Mouse (Mus musculus) Patski (cell line): ENCODE results near the gene Cyb5d1. TPM values are rescaled to one million over a fixed set of nuclear protein-coding genes. Genes with fewer than 3 reads are reported as not detected.

ENCODE experiments used
- ATAC-seq: fragments of 100-300 bp; one replicate; pipeline ENCODE4 v1.8.0; 2021
- CTCF ChIA-PET: fragments of 350-600 bp; sonication (Branson Sonifier 250); formaldehyde crosslinking; loops from one replicate; lab custom pipeline; 2022; ENCODE audit warnings: inconsistent platforms; lab: Charles Lee
- POLR2A ChIA-PET: fragments of 350-600 bp; sonication (Branson Sonifier 250); formaldehyde crosslinking; loops from one replicate; lab custom pipeline; 2022; ENCODE audit warnings: antibody characterized with exemption, inconsistent platforms; lab: Charles Lee
- DNase-seq: peaks from one replicate; pipeline ENCODE4 v3.0.0-alpha.2; 2011; ENCODE audit warnings: low read depth, low spot score
- H3K27me3 ChIP-seq: fragments of 371-371 bp; one replicate; pipeline ENCODE4 v1.5.1; 2021
- CTCF ChIP-seq: fragments of 100-300 bp; IDR thresholded peaks from one replicate; pipeline ENCODE4 v1.5.1; 2021
- in situ Hi-C: fragments of 300-500 bp; cut with MboI; formaldehyde crosslinking; loops from 3 replicates; pipeline ENCODE4 v1.11.1; 2018; ENCODE audit warnings: low pct_unique_long_range_greater_than_20kb, mixed read lengths
- polyA plus RNA-seq: library from polyadenylated mRNA; unstranded; gene quantifications from one replicate; pipeline ENCODE4 v1.2.3, GENCODE M21; 2021

The Cyb5d1 gene
- polyA plus RNA-seq, 1 experiment from 2014 or later, result 28.1 TPM

DNA sequence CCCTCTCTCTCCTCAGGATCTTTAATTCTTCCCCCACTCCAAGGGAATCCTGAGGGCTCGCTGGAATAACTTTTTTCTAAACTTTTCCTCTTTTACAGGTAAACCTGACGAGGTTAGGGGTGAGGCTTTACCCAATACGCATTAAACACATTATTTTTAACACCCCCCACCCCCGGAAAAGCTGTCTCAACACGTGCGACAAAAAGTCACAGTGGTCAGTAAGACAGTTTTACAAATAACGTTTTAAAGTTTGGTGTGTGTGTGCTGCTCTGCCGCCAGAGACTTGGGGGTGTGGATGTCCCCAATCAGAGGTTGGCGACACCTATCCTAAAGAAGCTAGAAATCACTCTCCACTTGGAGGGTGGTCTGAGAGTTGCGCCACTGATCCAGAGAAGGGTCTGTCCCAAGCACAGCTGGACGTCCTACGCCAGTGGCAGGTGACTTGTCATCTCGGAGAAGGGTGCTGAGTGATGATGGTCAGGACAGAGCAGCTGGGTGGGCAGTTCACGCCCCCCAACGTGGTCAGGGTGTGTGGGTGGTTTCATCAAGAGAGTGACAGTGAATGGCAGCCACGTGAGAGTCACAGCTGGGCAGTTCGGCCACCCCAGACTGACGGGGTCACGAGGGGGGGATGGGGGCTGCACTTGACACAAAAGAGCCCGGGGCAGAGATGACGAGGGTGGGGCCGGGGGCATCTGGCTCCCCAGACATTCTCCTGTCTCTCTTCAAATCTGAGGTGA is 27.6 kb downstream of the Cyb5d1 start:
- POLR2A ChIA-PET, result interaction anchor here (0.7 to 1.7 kb wide), 7 partner anchors 11 to 113 kb away, joined by 3 to 6 read pairs (median 4); partner anchors contain the start of gene Kcnab3
- TF ChIP-seq CTCF, result no peak

DNA sequence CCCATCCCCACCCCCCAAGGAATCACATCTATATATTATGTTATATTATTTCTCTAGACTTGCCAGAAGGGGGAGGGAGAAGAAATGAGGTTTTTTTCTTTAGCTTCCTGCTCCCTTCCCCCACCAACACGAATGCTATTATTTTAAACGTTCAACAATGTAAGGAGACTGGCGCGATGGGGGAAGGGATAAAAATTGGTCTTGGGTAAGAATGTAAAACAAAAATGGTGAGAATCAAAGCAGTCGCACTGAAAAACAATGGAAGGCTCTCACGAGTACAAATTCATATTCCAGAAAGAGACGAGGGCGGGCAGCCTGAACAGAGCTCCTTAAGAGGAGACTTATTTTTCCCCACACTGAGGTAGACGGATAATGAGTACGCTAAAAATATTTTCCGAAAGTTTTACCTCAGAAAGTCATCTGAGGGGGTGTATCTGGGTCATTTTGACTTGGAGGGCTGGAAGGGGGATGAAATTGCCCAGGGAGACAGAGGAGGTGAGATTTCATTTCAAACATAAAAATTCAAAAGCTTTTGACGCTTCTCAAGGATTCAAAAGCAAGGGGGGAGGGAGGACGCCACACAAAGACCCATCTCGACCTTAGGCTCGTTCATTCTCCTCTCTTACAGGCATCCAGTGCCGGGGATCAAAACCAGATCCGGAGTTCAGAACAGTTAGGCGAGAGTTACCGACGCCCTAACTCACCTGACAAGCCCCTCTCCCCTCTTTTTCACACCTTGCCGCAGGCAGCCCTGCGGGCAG is 28.4 kb downstream of the Cyb5d1 start:
- ATAC-seq (no peak), DNase-seq (no peak)
- H3K27me3 ChIP-seq, result no peaks in the 10 kb centered on the region
- POLR2A ChIA-PET, result interaction anchor here (0.8 to 1.7 kb wide), 3 partner anchors 12 to 112 kb away, joined by 4 to 6 read pairs (median 6); partner anchors contain the start of gene Kcnab3
- in situ Hi-C loops, result no loop called here
- TF ChIP-seq CTCF, result no peak
- CTCF ChIA-PET, result interaction anchor here (1.1 kb wide), 1 partner anchor 43 kb away, joined by 3 read pairs; the partner anchor contains the start of genes Cntrob and Trappc1

More for the DNA sequence above, 27.6 kb downstream of the Cyb5d1 start:
- H3K27me3 ChIP-seq, result no peaks in the 10 kb centered on the region
- DNase-seq (no peak), ATAC-seq (no peak)
- CTCF ChIA-PET, result interaction anchor here (1.1 kb wide), 1 partner anchor 44 kb away, joined by 3 read pairs; the partner anchor contains the start of genes Cntrob and Trappc1
- in situ Hi-C loops, result no loop called here

DNA sequence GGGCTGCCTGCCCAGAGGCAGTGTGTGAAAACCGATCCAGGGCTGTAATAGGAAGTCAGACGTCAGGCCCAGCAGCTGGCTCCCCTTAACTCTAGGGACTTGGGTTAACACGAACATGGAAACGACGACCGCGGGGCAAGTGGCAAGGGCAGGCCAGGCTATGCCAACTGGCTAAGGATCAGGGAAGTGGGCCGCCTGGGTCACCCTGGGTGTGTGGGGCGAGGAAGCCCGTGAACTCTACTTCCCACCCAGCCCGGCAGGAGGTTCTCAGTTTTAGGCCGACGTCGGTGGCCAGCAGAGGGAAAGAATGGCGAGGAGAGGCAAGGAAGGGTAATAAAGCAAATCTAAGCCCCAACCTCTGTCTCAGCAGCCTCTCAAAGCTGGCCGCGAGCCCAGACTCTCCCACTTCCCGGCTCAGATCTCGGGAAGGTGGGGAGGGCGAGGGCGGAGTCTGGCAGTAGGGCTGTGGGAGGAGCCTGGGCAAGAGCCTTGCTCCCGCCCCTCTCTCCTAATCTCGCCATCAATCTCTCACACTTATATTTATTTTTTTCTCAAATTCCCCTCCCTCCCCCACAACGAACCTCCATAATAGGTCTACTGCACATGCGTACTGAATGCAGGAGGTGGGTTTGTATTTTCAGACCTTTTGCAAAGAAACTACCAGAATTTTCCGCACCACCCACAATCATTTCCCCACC is 29.1 kb downstream of the Cyb5d1 start:
- in situ Hi-C loops, result no loop called here
- DNase-seq (peak; percentile 80), ATAC-seq (peak; percentile 60)
- no peak for TF ChIP-seq CTCF
- H3K27me3 ChIP-seq, result no peaks in the 10 kb centered on the region
- CTCF ChIA-PET, result no interaction called here
- POLR2A ChIA-PET, result interaction anchor here (1.5 kb wide), 1 partner anchor 13 kb away, joined by 6 read pairs; no protein-coding TSS in a partner anchor

DNA sequence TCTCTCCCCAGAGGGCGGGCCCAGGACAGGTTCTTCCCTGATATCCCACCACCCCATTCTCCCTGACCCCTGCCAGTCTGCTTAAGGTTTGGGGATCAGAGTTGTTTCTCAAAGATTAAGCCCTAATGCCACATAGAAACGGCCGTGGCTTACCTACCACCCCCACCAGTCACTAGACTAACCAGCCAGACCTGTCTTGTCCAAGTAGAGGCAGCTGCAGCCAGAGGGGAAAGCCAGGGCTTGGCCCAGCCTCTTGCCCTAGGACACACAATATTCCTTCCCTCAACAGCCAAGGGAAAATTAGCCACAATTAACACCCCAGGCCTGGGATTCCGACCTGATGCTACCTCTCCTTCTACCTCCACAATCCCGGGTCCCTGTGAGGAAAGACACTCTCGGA is 29.7 kb downstream of the Cyb5d1 start:
- ATAC-seq, result no peak
- DNase-seq, result no peak
- POLR2A ChIA-PET, result no interaction called here
- in situ Hi-C loops, result no loop called here
- CTCF ChIA-PET, result no interaction called here
- no peaks in the 10 kb centered on the region for H3K27me3 ChIP-seq
- TF ChIP-seq CTCF, result no peak

DNA sequence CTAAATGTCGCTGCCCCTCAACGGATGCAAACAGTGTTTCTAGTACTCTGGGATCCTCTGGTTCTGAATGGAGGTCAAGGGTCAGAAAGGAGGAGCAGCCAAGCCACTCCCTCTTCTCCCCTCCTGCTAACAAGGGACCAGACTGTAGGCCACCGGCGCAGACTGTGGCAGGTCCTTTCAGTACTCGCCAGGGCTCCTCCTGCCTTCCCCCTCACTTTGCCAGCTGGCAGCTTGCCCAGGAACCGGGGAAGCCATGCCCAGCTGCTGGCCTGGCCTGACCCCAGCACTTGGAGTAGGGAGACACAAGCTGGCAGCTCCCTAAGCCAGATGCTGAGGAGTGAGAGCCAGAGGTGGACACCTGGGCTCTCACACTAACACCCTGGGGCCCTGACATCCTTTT is 30.5 kb downstream of the Cyb5d1 start:
- ATAC-seq, result peak; percentile 14
- peak; percentile 72 for DNase-seq
- in situ Hi-C loops, result no loop called here
- TF ChIP-seq CTCF, result no peak
- POLR2A ChIA-PET, result no interaction called here
- CTCF ChIA-PET, result interaction anchor here (0.9 kb wide), 1 partner anchor 13 kb away, joined by 3 read pairs; no protein-coding TSS in a partner anchor
- H3K27me3 ChIP-seq, result no peaks in the 10 kb centered on the region

DNA sequence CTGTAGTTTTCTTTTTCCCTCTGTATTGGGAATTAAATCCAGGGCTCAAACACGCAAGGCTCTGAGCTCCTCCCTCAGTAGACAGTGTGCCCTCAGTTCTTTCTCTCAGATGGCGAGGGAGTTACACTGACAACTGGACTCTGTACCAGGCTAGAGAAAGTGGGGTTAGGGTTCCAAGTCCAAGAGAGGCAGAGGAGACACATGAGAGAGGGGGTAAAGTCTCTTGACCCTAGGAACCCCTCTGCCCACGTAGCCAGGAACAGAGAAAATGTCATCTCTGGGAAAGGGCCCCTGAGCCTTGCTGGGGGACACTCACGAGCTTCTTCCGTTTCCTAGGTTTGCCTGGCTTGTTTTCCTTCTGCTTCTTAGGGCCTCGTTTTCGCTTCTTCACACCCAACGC is 31.1 kb downstream of the Cyb5d1 start:
- POLR2A ChIA-PET, result no interaction called here
- no peak for ATAC-seq
- in situ Hi-C loops, result no loop called here
- no peaks in the 10 kb centered on the region for H3K27me3 ChIP-seq
- no peak for DNase-seq
- CTCF ChIA-PET, result interaction anchor here (0.9 to 2.3 kb wide), 2 partner anchors 13 to 107 kb away, joined by 3 to 5 read pairs; no protein-coding TSS in a partner anchor
- TF ChIP-seq CTCF, result no peak

DNA sequence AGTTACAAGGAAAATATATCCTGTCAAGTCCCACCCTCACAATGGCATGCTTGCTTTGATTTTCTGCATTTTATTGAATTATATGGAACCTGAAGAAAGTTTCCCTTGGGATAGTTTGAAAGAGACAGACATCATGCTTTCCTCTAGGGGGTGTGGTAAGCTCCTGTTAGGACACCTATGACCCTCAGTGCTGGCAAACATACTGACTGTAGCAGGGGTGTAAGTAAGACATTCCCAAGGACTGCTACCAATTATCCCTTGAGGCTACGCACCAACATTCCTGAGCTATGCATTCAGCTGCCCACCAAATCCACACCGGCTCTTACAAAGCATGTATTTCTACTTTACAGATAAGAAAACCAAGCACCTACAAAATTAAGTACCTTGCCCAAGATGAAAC is 33.0 kb downstream of the Cyb5d1 start:
- in situ Hi-C loops, result no loop called here
- POLR2A ChIA-PET, result interaction anchor here (0.6 to 1.1 kb wide), 2 partner anchors 27 to 62 kb away, joined by 4 to 6 read pairs; no protein-coding TSS in a partner anchor
- DNase-seq (no peak), ATAC-seq (no peak)
- CTCF ChIA-PET, result interaction anchor here (0.8 to 2.3 kb wide), 3 partner anchors 9 to 105 kb away, joined by 3 to 5 read pairs (median 3); no protein-coding TSS in a partner anchor
- no peaks in the 10 kb centered on the region for H3K27me3 ChIP-seq
- TF ChIP-seq CTCF, result no peak

DNA sequence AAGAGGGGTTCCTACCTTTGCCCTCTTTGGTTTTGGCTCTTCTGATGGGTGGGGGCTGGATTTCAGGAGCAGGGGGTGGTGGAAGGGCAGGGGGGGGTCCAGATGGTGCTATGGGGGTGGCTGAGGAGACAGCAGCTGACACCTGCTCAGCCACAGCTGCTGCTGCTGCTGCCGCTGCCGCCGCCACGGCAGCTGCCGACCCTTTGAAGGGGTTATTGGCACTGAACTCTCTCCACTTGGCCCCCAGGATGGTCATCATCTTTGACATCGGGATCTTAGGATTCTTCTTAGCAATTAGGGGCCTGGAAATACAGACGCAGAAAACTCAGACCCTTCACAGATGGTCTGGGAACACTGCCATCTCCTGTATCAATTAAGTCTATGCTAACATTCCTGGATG is 33.4 kb downstream of the Cyb5d1 start:
- ATAC-seq, result no peak

DNA sequence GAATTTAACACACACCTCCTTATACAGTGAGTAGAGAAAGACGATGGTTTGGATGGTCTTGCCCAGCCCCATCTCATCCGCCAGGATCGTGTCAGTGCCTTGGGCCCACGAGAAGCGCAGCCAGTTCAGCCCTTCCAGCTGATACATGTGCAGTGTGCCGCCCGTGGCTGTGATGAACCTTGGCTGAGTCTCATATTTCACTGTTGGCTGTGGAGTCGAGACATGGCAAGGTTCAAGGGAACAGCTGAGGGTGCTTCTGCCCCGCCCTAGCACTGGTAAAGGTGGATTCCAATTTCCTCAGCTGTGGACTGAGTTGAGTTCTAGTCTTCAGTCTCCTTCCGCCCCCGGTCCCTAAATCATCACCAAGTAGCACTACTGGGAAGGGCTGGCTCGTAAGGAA is 37.7 kb downstream of the Cyb5d1 start:
- H3K27me3 ChIP-seq, result no peaks in the 10 kb centered on the region
- no peak for ATAC-seq
- no peak for TF ChIP-seq CTCF
- in situ Hi-C loops, result no loop called here
- ChIA-PET CTCF (no interaction called here), POLR2A (no interaction called here)
- no peak for DNase-seq

More for the DNA sequence above, 33.4 kb downstream of the Cyb5d1 start:
- CTCF ChIA-PET, result interaction anchor here (0.8 to 2.3 kb wide), 3 partner anchors 9 to 104 kb away, joined by 3 to 5 read pairs (median 3); no protein-coding TSS in a partner anchor
- no peaks in the 10 kb centered on the region for H3K27me3 ChIP-seq
- POLR2A ChIA-PET, result interaction anchor here (0.6 to 1.1 kb wide), 2 partner anchors 26 to 62 kb away, joined by 4 to 6 read pairs; no protein-coding TSS in a partner anchor
- in situ Hi-C loops, result no loop called here
- TF ChIP-seq CTCF, result no peak
- DNase-seq, result no peak

DNA sequence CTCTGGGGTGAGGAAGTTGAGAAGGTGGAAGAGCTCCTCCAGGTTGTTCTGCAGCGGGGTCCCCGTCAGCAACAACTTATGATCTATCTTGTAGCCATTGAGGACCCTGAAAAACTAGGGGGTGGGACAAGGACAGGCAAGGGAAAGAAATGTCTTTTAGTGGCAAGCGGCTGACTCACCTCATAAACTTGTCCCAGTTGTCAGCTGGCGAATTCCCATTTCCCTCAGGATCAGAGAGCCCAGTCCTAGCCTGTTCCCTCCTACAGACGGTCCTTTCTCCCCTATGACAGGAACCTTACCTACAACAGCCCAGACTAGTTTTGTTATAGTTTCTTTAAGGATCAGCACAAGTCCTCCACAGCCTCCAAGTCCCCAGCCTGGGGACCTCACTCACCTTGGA is 38.9 kb downstream of the Cyb5d1 start:
- no peaks in the 10 kb centered on the region for H3K27me3 ChIP-seq
- no peak for TF ChIP-seq CTCF
- in situ Hi-C loops, result no loop called here
- no peak for DNase-seq
- CTCF ChIA-PET, result no interaction called here
- ATAC-seq, result no peak
- POLR2A ChIA-PET, result interaction anchor here (0.5 kb wide), 1 partner anchor 13 kb away, joined by 4 read pairs; no protein-coding TSS in a partner anchor
